Mouse (Mus musculus) lung, postnatal 4 days (tissue): ENCODE data around the gene Styk1.
A peak's percentile ranks its signal among the peaks of the same experiment; 100 is the strongest.

Experiments
- DNase-seq, 2 experiments: peaks; one replicate each; pipeline ENCODE4 v3.0.0; 2021

Gene Styk1

GRCm38 (mm10) chr6:131353352-131353919, at the start of gene Styk1:
Gene Styk1, minus strand, starts transcription at chr6:131353597.
- peak; percentile 79 to 81 for DNase-seq

GRCm38 (mm10) chr6:131403036-131403435, 49.6 kb upstream of the Styk1 start:
- no peak for DNase-seq

GRCm38 (mm10) chr6:131402606-131403005, 49.2 kb upstream of the Styk1 start:
- DNase-seq = no peak

GRCm38 (mm10) chr6:131401259-131401658, 47.9 kb upstream of the Styk1 start:
- no peak for DNase-seq

GRCm38 (mm10) chr6:131396650-131397049, 43.3 kb upstream of the Styk1 start:
- DNase-seq = no peak

GRCm38 (mm10) chr6:131393873-131394660, 40.7 kb upstream of the Styk1 start:
- DNase-seq = no peak

- peak; percentile 86 to 91 for DNase-seq
Measured at GRCm38 (mm10) chr6:131388040-131389021, 34.9 kb upstream of the Styk1 start, which contains the start of gene Ybx3. Gene Ybx3, minus strand, starts transcription at chr6:131388476.

GRCm38 (mm10) chr6:131387221-131388039, 34.0 kb upstream of the Styk1 start:
- DNase-seq = peak; percentile 68

- DNase-seq = no peak
Measured at GRCm38 (mm10) chr6:131386416-131387019, 33.1 kb upstream of the Styk1 start.

GRCm38 (mm10) chr6:131385469-131385868, 32.1 kb upstream of the Styk1 start:
- no peak for DNase-seq

GRCm38 (mm10) chr6:131383713-131384330, 30.4 kb upstream of the Styk1 start:
- no peak for DNase-seq

- DNase-seq = peak; percentile 38 to 47
Measured at GRCm38 (mm10) chr6:131382984-131383337, 29.6 kb upstream of the Styk1 start.

- DNase-seq = peak; percentile 62 to 72
Measured at GRCm38 (mm10) chr6:131382232-131382983, 29.0 kb upstream of the Styk1 start.

GRCm38 (mm10) chr6:131378858-131379428, 25.5 kb upstream of the Styk1 start:
- no peak for DNase-seq

GRCm38 (mm10) chr6:131377378-131377777, 24.0 kb upstream of the Styk1 start:
- no peak for DNase-seq

- DNase-seq = no peak
Measured at GRCm38 (mm10) chr6:131374594-131375340, 21.4 kb upstream of the Styk1 start.

GRCm38 (mm10) chr6:131373160-131373559, 19.8 kb upstream of the Styk1 start:
- no peak for DNase-seq

- no peak for DNase-seq
Measured at GRCm38 (mm10) chr6:131370767-131371166, 17.4 kb upstream of the Styk1 start.

GRCm38 (mm10) chr6:131369866-131370616, 16.6 kb upstream of the Styk1 start:
- no peak for DNase-seq
